Mouse (Mus musculus) intestine, postnatal 0 days (tissue): Measurements from ENCODE around the gene Zfp213. TPM values are rescaled to one million over a fixed set of nuclear protein-coding genes. Genes with fewer than 3 reads are reported as not detected.
A peak's percentile ranks its signal among the peaks of the same experiment; 100 is the strongest.

Source experiments
- ATAC-seq: fragments of 200-750 bp; cut with Nextera tagmentation; 2 replicates; pipeline ENCODE4 v1.8.0; 2017; ENCODE audit warnings: mild to moderate bottlenecking, moderate TSS enrichment, moderate library complexity
- H3K27ac ChIP-seq: fragments of 300-500 bp; sonication (generic); 2 replicates; pipeline ENCODE4 v1.5.1; 2014; ENCODE audit warnings: mild to moderate bottlenecking, low read depth, low read length, moderate library complexity
- H3K27me3 ChIP-seq: fragments of 300-500 bp; sonication (generic); replicated peaks from 2 replicates; pipeline ENCODE4 v1.6.1; 2014; ENCODE audit warnings: low read length, mixed read lengths; ENCODE audit not compliant: control insufficient read depth, insufficient read depth
- H3K36me3 ChIP-seq: fragments of 300-500 bp; sonication (generic); 2 replicates; pipeline ENCODE4 v1.6.1; 2014; ENCODE audit warnings: mild to moderate bottlenecking, moderate library complexity; ENCODE audit not compliant: control insufficient read depth, insufficient read depth
- H3K4me1 ChIP-seq: fragments of 300-500 bp; sonication (generic); replicated peaks from 2 replicates; pipeline ENCODE4 v1.6.1; 2014; ENCODE audit warnings: antibody characterized with exemption, low read length, mixed read lengths; ENCODE audit not compliant: control insufficient read depth, insufficient read depth
- H3K4me2 ChIP-seq: fragments of 300-500 bp; sonication (generic); replicated peaks from 2 replicates; pipeline ENCODE4 v1.6.1; 2014; ENCODE audit warnings: low read depth, mild to moderate bottlenecking, moderate library complexity
- H3K4me3 ChIP-seq: fragments of 300-500 bp; sonication (generic); 2 replicates; pipeline ENCODE4 v1.5.1; 2014; ENCODE audit warnings: low read depth, low read length
- H3K9ac ChIP-seq: fragments of 300-500 bp; sonication (generic); 2 replicates; pipeline ENCODE4 v1.6.1; 2014; ENCODE audit warnings: mild to moderate bottlenecking, low read depth, low read length
- H3K9me3 ChIP-seq: fragments of 300-500 bp; sonication (generic); 2 replicates; pipeline ENCODE4 v1.6.1; 2016; ENCODE audit warnings: mixed run types; ENCODE audit not compliant: control insufficient read depth
- CTCF ChIP-seq: sonication (generic); IDR thresholded peaks from 2 replicates; pipeline ENCODE4 v1.5.1; 2016; ENCODE audit warnings: low read depth, mild to moderate bottlenecking, control low read depth, antibody characterized with exemption, moderate library complexity
- WGBS: fragments of 180-500 bp; shearing (Covaris S2); extraction: QIAGEN DNeasy Blood & Tissue Kit; methylation state at CpG from one replicate; pipeline ENCODE4 v1.1.7; 2014; 5-methylcytosine and 5-hydroxymethylcytosine counted together
- polyA plus RNA-seq: library from polyadenylated mRNA; unstranded; fragments of >200 nt; fragmentation: Nextera tagmentation; extraction: Ambion mirVana; gene quantifications from 2 replicates; pipeline ENCODE4 v1.2.1, GENCODE M21; 2015

The Zfp213 gene
- polyA plus RNA-seq, 1 experiment from 2014 or later = 8.1 TPM

DNA sequence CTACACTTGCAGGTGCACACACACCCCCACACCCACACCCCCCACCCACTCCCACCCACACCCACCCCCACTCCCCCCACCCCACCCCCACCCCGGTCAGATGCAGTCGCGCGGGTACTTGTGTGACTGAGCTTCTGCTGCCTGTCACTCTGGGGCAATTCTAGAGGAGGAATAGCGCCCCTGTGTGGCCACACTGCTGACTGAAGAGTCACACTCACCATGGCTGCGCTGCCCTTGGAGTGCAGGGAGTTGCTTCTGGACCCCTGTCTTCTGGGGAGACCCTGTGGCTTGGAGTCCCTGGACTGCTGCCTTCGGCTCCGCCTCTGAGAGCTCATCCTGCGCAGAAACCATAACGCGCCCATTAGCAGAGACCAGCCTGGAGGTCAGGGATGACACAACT lies 4.3 kb downstream of the Zfp213 start:
- WGBS = 60% methylated on average over 11 of the region's 11 CpGs
- H3K4me2 ChIP-seq = no peak overlapping the region
- no peak overlapping the region for H3K27ac ChIP-seq
- no peaks in the 10 kb centered on the region for H3K9me3 ChIP-seq
- no peak overlapping the region for H3K9ac ChIP-seq
- H3K27me3 ChIP-seq = no peaks in the 10 kb centered on the region
- TF ChIP-seq CTCF = peak; percentile 72
- H3K36me3 ChIP-seq = peaks cover 39% of the 10 kb centered on the region
- no peaks in the 10 kb centered on the region for H3K4me1 ChIP-seq
- no peak overlapping the region for H3K4me3 ChIP-seq
- ATAC-seq = no peak

DNA sequence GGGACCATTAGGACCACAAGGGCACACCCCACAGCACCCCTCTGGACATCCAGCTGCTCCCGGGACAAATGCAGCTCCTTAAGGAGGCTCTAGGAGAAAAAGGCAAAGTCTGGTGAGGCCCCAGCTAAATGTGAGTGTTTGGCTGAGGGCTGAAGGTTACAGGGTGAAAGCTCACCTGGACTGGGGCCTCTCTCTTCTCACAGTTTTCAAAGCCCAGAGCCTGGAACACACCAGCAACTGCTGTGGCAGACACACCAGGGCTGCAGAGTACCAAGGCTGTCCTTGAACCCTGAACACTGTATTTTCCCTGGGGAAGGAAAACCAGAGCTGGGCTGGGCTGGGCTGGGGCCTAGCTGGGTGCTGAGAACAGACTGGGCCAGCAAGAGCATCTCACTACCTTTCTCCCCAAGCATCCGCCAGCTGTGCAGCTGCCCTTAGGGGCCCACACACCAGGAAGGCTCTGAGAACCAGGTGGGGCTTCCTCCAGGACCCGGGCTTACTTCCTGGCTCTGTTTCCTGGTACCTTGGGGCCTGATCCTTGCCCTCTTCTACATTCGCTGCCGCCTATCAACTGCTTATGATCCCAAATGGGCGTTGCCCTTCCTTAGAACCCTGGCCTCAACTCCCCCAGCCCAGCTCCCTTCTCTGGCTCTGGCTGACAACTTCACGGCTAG lies 8.7 kb downstream of the Zfp213 start:
- 45% methylated on average over 7 of the region's 7 CpGs for WGBS

DNA sequence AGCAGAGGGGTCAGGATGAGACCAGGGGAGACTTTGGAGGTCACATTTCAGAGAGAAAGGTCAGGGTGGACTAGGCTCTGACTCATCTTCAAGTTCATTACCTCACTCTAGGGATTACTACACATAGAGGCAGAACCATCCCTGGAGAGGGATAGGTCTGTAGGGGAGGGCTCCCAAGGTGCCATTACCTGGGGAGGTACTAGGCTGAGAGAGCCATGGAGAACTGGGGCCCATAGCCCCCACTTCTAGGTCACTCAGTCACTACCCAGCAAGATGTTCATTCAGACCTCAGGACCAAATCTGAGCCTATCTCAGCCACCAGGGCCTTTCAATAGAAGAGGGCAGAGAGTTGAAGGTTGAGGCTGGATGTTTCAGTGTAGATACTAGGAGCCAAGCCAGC lies 9.7 kb downstream of the Zfp213 start:
- ATAC-seq = no peak
- no peaks in the 10 kb centered on the region for H3K9me3 ChIP-seq
- no peaks in the 10 kb centered on the region; the same call in 1 of the 2 replicates for H3K4me1 ChIP-seq
- H3K4me2 ChIP-seq = peak overlapping the region; percentile 54; the same call in 1 of the 2 replicates
- no peak overlapping the region for H3K9ac ChIP-seq
- no peaks in the 10 kb centered on the region for H3K27me3 ChIP-seq
- no peak for TF ChIP-seq CTCF
- H3K27ac ChIP-seq = peak overlapping the region; percentile 88; the same call in 1 of the 2 replicates
- no peak overlapping the region for H3K4me3 ChIP-seq
- peaks cover 26% of the 10 kb centered on the region for H3K36me3 ChIP-seq

More for the DNA sequence above, 8.7 kb downstream of the Zfp213 start:
- no peak for TF ChIP-seq CTCF
- H3K4me1 ChIP-seq = no peaks in the 10 kb centered on the region; the same call in 1 of the 2 replicates
- peak overlapping the region; percentile 88 for H3K27ac ChIP-seq
- H3K27me3 ChIP-seq = no peaks in the 10 kb centered on the region
- no peak overlapping the region for H3K4me3 ChIP-seq
- peak overlapping the region; percentile 54 for H3K4me2 ChIP-seq
- no peak overlapping the region; the same call in 1 of the 2 replicates for H3K9ac ChIP-seq
- no peaks in the 10 kb centered on the region for H3K9me3 ChIP-seq
- peaks cover 28% of the 10 kb centered on the region for H3K36me3 ChIP-seq
- peak; percentile 84 for ATAC-seq

DNA sequence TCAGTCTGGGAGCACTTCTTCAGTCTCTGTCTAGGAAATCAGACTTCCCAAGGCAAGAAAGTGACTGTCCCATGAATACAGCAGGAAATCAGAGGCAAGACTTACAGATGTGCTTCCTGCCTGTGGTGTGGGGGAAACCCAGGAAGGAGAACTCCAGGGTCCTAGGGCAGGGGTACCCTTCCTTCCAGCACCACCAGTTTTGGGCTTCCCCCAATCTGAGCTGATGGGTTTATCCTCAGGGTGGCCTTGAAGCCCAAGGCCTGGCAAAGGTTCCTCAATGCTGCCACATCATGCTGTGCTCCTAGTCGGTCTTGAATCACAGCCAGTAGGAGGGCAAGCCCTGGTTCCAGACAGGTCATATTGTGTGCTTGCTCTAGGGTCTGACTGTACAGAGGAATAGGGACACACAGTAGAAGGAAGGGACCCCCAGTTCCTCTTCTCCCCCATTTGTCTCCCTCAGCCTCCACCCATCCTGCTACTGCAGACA lies 10.4 kb downstream of the Zfp213 start:
- Histone ChIP-seq H3K4me1 (no peaks in the 10 kb centered on the region; the same call in 1 of the 2 replicates), H3K4me2 (no peak overlapping the region), H3K9ac (no peak overlapping the region), H3K36me3 (peaks cover 21% of the 10 kb centered on the region), H3K9me3 (no peaks in the 10 kb centered on the region), H3K27me3 (no peaks in the 10 kb centered on the region), H3K4me3 (no peak overlapping the region), H3K27ac (no peak overlapping the region)
- no peak for ATAC-seq
- WGBS = 71% methylated on average over 1 of the region's 1 CpGs
- TF ChIP-seq CTCF = no peak

DNA sequence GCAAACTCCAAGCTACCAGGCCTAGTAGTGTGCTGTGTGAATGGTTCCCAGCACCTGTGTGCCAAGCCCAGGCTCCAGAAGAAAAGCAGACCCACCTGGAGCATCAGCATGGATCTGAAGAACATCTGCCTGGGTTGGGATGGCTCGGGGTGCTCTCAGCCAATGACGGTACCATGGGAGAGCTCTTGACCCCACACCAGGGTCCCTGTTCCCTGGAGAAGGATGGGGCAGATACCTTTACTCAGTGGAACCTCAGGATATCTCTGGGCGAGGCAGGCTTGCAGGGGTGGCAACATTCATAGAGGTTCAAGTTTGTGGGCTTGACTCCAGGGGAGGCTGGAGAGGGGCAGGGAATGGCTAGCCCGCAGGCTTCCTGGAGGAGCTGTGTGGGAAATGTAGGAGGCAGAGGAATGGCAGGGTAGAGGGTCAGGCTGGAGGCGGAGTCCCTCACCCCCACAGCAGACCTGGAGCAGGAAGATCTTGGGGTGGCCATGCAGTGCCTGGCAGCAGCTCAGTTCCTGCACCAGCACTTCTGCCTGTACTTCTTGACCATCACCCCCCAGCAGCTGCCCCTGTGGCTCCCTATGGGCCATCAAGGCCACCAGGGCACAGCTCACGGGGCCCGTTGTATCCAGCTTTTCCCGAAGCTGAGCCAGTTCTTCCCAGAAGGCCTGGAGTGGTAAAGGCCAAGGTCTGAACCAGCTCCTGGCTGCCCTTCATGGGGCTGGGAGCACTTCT lies 11.0 kb downstream of the Zfp213 start:
- Histone ChIP-seq H3K9ac (no peak overlapping the region), H3K27ac (no peak overlapping the region), H3K36me3 (peaks cover 17% of the 10 kb centered on the region), H3K4me1 (no peaks in the 10 kb centered on the region; the same call in 1 of the 2 replicates), H3K9me3 (no peaks in the 10 kb centered on the region), H3K27me3 (no peaks in the 10 kb centered on the region), H3K4me3 (no peak overlapping the region), H3K4me2 (no peak overlapping the region)
- no peak for TF ChIP-seq CTCF
- WGBS = 92% methylated on average over 8 of the region's 8 CpGs
- no peak for ATAC-seq

DNA sequence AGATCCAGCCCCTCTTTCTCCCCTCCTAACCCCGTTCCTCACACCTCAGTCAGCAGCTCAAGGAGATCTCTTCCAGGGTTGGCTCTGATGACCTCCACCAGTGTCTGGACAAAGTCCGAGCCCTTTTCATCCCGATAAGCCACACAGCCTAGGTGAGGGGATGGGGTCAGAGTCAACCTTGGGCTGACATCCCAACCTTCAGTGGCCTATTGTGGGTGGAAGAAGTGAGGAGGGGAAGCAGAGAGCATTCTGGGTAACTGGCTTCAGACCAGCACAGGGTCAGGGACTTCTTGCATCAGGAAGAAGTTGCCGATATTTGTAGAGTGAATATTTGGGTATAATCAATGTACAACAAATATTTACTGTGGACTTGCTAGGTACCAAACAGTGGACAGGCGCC lies 12.1 kb downstream of the Zfp213 start:
- no peaks in the 10 kb centered on the region for H3K27me3 ChIP-seq

More for the DNA sequence above, 12.1 kb downstream of the Zfp213 start:
- no peaks in the 10 kb centered on the region; the same call in 1 of the 2 replicates for H3K4me1 ChIP-seq
- no peak overlapping the region for H3K27ac ChIP-seq
- H3K9me3 ChIP-seq = no peaks in the 10 kb centered on the region
- H3K4me3 ChIP-seq = no peak overlapping the region
- 52% methylated on average over 5 of the region's 5 CpGs for WGBS
- H3K9ac ChIP-seq = no peak overlapping the region
- H3K36me3 ChIP-seq = peaks cover 6% of the 10 kb centered on the region; the same call in 1 of the 2 replicates
- H3K4me2 ChIP-seq = no peak overlapping the region
- no peak for TF ChIP-seq CTCF
- ATAC-seq = no peak
